Mouse (Mus musculus): ENCODE results near the gene Ltbp3.

Gene Ltbp3

DNA sequence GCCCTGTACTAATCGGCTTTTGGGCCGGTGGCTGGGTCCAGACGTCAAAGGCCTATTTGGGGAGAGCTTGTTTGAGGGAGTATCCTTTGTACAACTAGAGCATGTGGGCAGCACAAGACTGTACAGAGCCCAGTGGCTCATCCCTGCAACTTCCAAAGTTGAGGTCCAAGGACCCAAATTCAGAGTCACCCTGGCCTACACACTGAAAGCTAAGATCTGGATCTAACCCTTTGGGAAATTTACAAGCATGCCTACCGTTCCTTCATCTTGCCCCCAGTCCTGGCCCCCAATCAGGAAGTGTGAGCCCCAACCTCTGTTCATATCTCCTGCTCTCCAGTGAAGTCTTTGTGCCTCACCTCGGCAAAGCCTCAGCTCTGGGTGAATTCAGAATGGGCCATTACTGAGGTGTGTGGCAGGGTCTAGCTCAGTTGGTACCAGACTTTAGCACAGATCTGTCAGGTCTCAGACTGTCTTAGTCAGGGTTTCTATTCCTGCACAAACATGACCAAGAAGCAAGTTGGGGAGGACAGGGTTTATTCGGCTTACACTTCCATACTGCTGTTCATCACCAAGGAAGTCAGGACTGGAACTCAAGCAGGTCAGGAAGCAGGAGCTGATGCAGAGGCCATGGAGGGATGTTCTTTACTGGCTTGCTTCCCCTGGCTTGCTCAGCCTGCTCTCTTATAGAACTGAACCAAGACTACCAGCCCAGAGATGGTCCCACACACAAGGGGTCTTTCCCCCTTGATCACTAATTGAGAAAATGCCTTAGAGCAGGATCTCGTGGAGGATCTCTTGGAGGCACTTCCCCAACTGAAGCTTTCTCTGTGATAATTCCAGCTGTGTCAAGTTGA is 53.4 kb downstream of the Ltbp3 start:
- peak; percentile 49 for DNase-seq

DNA sequence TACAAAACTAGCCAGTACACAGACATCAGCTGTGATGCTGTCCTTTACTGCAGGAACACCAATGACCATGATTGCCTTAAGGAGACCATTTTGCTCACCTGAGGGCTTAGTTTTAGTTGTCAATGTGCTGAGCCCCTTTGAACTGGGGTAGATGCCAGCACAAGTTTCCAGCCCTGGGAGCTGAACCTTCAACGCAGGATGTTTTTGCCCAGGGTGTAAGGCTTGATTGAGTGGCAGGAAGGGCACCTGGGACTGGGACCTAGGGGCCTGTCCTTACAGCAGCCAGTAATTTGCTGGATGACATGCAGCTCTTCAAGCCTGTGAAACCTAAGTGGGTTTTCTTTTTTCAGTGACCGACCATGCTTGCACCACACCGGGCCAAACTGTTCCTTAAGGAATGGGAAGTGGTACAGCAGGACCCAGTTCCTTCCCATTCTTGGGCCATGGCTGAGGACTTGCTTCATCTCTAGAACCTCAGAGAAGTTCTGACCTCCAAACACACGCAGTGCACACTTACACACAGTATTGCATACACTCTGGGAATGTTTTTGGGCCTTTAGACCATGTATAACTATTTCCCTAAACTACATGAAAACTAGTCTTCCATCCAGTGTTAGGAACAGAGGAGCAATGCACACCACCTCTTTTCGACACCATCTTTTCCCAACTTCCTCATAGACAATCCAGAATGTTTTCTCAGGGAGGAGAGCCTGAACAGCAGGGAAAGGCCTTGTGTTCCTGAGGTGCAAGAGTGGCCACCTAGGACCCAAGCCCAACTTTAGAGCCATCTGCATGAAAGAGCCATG is 54.3 kb downstream of the Ltbp3 start:
- peak; percentile 56 for DNase-seq

DNA sequence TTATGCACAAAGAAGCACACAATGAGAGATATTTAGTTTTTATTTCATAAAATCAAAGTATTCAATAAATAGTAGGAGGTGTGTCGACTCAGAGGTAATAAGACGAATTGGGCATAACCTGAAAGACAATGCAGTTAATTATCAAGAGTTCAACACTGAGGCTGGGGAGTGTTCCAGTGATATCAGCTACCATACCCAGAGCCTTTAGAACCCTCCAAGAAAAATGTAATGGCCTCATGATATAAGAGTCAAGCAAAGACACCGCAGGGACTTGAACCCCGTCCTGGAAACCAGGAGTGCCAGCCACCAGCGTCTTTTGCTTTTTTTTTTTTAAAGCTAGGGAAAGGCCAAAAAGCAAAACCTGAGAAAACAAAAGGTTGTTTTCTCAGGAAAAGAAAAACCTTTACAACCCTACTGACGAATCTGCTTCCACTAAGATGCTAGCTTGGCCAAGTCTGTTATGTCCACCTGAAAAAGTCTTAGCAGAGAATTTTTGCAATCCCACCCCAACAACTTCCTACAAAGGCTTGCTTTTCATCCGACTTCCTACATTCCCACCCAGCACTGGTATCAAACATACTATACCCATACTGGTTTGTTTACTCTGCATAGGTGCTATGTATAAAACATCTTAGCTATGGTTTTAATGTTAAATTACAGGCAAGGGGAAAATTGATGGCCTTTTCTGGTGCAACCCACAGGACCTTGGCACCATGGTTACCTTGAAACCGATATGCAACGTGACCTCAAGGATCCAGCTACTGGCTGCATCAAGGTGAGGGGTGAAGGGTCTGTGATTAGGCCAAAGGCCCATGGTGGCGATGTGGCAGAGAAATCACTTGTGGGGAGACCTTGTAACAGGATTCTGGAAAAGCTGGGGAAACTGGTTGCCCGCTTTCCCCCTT is 55.2 kb downstream of the Ltbp3 start:
- no peak for DNase-seq

DNA sequence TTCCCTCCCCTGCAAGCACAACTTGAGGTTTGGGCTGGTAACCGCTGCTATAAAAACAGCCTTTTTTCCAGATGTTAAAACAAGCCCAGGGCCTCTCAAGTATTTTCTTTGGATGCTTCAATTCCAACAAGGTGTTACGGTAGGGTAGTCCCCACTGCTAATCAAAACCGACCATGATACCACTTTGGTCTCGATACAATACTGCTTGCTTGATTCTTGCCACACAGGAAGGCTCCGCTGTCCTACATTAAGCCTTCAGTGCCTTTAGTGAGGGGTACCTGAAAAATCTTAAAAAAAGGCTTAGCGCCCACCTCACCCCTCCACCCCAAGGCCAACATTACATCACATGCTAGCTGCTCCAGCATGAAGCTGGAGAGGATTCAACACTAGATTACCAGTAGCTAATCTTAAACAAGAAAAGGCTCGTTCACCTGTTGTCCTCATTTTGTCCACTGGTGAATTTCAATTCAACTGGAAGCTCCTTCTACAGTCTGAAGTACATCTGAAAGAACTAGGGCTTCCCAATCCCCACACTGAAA is 55.9 kb downstream of the Ltbp3 start:
- no peak for DNase-seq

DNA sequence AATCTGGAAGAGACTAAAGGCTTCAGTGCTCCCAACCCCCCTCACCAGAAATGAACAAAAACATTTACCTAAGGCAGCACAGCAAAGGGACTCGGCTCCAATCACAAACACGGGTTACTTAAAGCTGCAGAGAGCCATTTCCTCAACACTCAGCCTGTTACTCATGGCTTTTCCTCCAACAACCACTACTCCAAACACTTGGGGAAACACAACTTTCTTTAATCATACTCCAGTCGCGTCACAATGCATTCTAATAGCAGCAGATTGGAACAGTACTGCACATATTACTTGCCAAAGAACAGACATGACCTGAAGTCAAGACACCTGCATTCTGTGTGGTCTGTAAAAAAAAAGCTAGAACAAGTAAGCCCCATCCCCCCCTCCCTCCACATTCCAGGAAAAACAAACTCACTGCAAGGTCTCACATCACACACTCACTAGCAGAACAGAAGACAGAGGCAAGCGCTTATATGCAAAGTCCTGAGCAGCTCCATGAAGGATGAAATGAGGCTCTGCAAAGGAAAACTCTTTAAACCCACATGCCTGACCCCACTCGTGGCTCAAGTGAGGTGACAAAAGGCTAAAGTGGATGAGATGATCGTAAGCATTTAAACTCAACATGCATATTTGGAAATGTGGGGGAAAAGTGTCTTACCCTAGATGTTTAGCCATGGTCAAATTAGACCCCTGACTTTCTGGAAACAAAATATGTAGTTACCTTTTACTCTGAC is 56.8 kb downstream of the Ltbp3 start:
- DNase-seq: no peak

DNA sequence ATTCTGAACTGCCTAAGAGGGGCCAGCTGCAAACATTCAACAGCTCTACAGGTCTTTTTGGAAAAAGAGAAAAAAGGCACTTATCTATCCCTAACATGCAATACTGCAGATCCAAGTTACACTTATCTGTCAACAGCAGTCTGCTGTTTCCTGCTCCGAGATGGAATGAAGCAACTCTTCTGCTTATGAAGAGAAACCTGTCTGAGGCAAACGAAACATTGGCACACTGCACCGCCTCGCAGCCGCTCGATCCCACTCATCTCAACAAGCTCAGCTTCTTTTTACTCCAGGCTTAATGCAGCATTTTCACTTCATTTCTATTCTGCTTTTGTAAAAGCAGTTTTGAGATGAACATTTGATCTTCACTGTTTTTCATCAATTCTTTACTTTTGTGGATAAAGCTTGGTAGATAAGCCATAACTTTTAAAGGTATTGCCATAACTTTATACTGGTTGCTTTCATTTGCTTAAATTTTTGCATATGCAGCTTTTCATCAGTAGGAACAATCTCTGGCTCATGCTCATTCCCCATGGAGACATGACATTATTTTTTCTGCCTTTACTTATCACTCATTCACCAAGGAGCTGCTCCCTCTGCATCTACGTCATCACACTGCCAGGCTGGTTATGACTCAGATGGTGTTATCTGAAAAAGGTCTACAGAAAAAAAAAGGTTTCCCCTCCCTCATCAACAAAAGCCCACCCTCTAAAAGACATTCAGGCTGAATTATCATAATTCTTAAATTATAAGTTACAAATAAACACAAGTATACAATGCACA is 58.2 kb downstream of the Ltbp3 start:
- no peak for DNase-seq

DNA sequence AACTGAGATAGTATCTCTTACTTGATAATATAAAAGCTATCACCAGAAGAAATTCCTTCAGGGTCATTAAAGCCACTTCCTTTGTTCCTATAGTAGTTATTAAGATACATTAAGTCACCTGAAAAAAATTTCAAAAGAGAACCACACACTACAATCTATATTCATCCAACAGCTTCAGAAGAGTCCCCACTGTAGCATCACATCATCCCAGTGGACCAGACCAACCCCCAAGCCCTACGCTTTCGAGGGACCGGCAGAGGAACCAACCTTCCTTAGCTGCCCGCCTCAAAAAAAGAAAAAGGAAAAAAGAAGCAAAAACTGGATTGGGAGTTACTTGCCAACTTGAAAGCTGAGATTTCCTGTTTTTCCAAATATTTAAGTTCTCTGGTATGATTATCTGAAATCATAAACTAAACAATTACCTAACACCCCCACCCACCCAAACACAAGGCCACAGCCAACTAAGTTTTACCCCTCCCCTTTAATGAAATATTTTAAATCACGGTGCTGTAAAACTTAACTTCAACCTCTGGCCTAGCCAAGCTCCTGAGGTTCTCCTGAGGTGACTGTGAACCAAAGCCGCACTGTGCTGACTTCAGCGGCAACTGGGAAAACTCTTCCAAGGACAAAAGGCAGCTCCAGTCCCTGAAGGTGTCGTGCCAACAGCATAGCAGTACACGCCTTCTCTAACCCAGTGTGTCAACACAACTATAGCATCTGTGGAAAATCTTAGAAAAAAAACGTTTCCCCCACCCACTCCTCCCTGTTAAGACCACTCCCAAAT is 59.1 kb downstream of the Ltbp3 start:
- DNase-seq: no peak

DNA sequence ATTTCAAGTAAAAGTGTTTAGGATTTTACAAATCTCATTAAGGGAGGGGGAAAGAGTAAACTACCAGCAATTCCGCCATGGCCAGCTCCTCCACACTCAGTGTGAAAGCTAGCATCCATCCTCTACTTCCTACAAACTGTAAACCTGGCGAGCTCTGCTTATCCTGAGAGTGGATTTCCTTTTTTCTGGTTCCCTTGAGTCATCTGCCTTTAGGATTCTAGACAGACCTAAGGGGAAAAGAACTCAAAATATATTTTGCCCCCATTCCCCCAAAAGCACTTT is 59.6 kb downstream of the Ltbp3 start:
- DNase-seq: no peak

DNA sequence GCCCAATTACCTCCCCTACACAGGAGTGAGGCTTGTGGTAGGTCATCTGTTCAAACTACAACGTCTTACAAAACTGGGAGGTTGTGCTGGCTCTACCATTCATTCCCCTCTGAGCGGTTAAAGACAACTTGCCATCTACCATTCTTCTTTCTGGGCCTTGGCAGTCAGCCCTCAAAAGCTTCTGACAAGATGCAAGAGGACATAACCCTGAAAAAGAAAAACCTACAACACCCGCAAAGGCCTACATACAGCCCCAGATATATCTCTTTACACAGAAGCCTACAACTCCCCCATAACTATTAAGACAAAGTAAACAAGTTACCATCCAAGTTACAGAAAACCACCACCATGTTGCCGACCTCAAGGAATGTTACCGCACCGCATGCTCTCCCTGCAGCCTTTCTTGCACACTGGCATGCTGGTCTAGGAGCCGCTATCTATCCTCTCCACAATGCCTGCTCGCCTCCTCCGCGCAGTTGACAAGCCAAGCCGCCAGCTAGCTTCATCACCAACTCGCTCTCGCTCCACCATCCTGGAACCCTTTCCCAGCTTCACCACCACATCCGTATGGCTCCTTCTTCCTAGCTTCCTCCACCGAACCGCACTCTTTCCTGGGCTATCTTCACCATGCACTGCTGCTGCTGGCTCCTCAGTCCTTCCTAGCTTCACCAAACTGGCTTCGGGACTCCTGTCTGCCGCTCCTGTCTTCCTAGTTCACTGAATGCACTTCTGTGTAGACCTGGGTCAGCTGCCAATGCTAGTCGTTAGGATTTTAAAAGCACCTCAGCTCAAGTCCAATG is 60.1 kb downstream of the Ltbp3 start:
- DNase-seq: no peak

DNA sequence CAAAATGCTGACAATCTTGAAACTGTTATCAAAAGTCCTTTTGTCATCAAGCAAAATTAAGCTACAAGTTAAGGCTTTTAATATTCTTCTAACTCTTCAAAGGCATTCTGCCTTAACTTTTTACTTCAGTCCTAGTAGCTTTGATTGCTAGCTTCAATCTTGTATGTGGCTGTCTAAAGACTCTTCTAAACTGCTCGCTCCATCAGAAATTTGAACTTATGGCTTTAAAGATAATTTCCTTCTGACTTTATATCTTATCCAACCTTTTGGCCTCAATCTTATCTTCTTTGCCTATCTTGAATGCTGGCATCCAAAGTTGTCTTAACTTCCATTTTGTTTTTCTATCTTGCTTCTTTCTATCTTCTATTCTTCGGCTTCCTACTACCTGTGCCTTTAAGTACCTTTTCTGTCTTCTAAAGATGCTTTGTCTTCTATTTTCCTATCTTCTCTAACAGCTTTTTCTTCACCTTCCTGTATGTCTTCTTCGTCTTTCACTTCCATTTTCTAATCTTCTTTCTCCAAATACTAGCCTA is 60.8 kb downstream of the Ltbp3 start:
- no peak for DNase-seq

DNA sequence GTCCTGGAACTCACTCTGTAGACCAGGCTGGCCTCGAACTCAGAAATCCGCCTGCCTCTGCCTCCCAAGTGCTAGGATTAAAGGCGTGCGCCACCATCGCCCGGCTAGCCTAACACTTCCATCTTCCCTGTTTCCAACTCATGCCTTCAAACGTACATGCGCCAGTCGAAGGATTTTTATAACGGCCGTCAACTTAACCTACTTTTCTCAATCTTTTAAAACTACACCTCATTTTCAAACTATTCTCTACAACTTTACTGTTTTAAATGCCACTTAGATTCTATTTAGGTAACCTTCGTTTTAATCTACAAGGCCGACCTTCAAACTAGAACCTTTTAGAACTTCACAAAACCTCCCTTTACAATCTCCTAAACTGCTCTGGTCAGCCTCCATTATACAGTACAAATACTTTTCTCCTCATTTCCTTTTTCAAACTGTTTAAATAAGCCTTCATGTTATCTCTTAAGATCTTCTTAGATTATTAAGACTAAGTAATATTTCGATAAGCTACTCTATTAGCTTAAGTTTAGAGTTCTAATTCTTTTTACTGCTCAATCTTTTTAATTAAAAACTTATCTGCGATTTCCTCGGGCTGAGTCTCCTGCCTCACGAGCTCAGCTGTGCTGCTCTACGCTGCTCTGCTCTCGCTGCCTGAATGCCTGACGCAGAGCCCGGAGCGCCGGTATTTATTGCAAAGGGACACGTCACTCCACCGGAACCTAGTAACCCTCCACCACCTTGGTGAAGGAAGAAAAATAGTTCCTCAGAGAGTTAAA is 61.5 kb downstream of the Ltbp3 start:
- peak; percentile 98 for DNase-seq

DNA sequence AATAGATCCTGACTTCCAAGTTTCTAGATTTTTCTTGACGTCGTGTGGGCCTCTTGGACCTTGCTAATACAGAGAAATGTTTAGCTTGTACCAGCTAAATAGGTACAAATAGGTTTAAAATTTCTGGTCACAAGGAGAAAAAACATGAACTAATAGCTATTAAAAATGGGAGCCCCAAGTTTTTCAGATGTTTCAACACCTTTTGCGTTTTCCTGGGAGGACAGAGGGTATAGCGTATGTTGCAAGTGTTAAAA is 62.0 kb downstream of the Ltbp3 start:
- no peak for DNase-seq

DNA sequence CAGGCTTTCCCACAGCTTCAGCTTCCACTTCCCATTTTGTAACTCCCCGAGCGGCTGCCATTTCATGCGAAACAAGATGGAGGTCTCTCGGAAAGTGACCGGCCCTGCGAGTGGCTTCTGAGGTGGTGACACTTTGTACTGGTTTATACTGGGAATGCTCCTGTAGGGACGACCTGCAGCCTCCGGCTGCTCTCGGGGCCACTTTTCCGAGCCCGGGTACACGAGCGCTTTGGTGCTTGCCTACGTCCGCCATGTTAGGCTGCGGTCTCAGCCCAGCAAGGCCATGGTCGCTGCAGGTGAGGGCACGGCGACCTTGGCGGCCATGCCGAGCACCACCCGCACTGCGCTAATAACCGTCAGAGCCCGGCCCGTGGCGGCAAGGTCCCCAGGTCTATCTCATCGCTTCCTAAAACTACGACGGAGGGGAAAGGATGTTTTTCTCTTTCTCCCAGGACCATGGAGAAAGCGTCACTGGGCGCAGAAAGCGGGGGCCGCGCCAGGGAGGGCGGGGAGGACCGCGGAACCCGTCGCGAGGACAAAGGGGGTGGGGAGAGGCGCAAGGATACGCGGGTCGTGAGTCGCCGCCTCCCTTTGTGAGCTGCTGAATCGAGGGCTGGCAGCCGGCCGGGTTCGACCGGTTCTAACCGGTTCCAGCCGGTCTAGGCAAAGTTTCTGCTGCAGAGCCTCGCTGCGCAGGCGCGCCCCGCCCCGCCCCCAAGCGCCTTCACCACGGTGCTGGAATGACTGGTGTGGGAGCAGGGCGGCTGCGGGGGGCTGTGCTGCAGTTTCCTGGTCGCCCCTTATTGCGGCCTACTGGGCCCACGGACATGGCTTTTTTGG is 62.6 kb downstream of the Ltbp3 start:
- DNase-seq: peak; percentile 100

DNA sequence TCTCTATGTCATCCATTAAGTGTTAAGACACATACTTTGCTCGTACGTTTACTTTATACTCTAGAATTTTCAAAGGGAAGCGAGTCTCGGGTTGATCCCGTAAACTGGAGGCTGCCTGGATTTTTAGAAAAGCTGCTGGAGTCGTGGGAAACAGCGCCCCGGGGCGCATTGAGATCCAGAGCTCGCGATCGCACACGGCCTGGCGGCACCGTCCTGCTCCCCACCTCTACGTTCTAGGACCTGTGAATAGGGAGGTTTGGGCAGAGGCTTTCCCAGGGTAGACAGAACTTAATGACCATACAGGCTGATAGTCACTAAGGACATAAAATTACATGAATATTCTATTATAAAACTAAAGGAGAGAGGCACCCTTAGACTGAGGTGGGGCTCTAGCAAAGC is 63.2 kb downstream of the Ltbp3 start:
- DNase-seq: no peak

DNA sequence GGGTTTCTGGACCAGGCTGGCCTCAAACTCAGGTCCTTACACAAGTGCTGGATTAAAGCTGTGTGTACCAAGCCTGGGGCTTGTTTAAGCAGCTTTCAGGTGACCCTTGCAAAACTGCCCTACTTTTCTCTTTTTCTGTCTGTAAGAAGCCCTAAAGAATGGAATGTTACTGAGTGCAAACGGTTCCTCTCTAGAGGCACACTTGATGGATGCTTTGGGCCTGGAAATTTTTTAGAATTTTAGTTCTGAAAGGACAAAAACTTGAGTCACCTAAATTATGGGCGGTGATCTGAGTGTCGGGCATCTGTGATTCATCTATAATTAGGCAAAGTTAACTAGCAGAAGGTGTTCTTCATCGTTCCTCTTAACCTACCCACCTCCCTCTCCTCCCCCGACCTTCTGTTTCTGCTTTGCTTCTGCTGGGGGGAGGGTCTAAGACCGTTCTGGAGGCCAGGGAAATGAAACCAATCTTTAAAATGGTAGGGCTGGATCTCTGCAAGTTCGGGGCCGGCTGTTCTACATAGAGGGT is 63.7 kb downstream of the Ltbp3 start:
- peak; percentile 40 for DNase-seq

DNA sequence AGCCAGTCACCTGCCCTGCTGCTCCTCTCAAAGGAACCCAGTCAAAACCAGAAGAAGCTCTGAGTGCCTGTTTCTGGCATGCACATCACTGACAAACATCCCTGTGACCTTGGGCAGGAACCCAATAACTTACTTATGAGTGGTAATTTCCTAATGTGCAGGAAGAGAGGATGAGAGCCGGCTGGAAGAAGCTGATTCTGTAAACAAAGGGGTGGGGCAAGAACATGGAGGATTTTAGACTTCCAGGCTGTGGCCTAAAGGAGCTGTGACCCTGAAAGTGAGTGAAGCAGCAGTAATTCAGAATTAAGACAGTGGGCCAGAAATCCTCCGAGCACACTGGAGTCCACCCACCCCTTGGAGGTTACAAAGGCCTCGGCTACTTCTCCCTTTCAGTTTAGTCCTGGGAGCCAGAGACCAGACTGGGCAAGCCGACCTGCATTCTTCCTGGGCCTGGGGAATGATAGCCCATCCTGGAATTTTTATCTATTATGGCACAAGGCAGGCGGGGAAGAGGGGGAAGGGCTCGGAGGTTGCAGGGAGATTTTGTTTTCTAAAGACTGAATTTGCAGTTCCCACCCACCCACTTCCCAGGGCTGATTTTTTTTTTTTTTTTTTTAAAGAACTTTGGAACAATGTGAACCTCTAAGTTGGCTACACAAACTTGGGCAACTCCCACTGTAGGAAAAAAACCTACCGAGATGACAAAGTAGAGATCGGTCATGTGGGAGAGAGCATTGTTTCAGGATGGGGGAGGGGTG is 65.5 kb downstream of the Ltbp3 start:
- DNase-seq: peak; percentile 63

DNA sequence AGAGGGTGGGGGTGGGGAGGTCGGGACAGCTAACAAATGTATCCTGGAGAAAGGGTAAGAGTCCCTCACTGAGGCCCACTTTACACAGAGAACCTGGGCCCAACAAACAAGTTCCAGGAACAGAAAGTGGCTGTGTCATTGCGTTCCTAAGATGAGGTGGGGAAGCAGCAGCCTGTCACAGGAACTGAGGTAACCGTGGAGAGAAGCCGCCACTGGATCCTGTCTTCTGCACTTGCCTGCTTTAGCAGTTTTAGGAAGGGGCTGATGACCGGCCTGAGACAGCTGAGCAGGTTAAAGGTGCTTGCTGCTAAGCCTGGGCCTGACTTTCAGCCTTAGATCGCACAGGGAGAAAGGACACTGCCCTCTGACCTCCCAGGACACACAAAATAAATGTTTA is 66.1 kb downstream of the Ltbp3 start:
- DNase-seq: peak; percentile 50
